Mouse (Mus musculus): Measurements from ENCODE around the gene Tmem95. TPM values are rescaled to one million over a fixed set of nuclear protein-coding genes. Genes with fewer than 3 reads are reported as not detected.
A peak's percentile ranks its signal among the peaks of the same experiment; 100 is the strongest.

The Tmem95 gene
- total and polyA plus RNA-seq, 3 experiments = not detected

- dilution Hi-C loops (cut with MboI; ENCODE audit: extremely low pct_ligation_motif_present, extremely low pct_unique_long_range_greater_than_20kb, low sequenced_read_pairs) = no loop called here
- peak overlapping the region; percentile 23 for H3K27ac ChIP-seq (ENCODE audit: insufficient read depth, low read depth)
- peaks cover 21 to 47% of the 10 kb centered on the region in 2 experiments for H3K4me1 ChIP-seq (ENCODE audit: control insufficient read depth in 1 of 2, insufficient read depth in 2 of 2)
- peak overlapping the region; percentile 9; the same call in 1 of the 2 replicates for H3K9ac ChIP-seq (ENCODE audit: insufficient read depth, low read depth)
- H3K9me3 ChIP-seq (replicated peaks; ENCODE audit: low read length) = peaks cover 10% of the 10 kb centered on the region
- peak overlapping the region; percentile 41 for H3K4me2 ChIP-seq (ENCODE audit: insufficient read depth, low read depth, poor library complexity, severe bottlenecking)
- no peaks in the 10 kb centered on the region for H3K27me3 ChIP-seq (replicated peaks)
- H3K79me2 ChIP-seq (replicated peaks; ENCODE audit: control insufficient read depth, extremely low read depth, insufficient read depth, poor library complexity, severe bottlenecking) = no peaks in the 10 kb centered on the region
- no peak for DNase-seq (ENCODE audit: extremely low read depth)
- peaks cover 21 to 70% of the 10 kb centered on the region in 2 experiments for H3K36me3 ChIP-seq (replicated peaks in 1 of 2; ENCODE audit: control insufficient read depth in 1 of 2, insufficient read depth in 1 of 2, low read length in 1 of 2)
- no peak for TF ChIP-seq PAX5 (IDR thresholded peaks at IDR 0.05; ENCODE audit: low read length)
- TF ChIP-seq ZMIZ1 (IDR thresholded peaks at IDR 0.05; ENCODE audit: low read depth, low read length) = no peak
- TF ChIP-seq JUND (conservative IDR thresholded peaks at IDR 0.05; ENCODE audit: low read depth, low read length) = no peak
- no peak for TF ChIP-seq CHD2 (IDR thresholded peaks at IDR 0.05; ENCODE audit: low read length)
- TF ChIP-seq POLR2AphosphoS2 (IDR thresholded peaks at IDR 0.05; ENCODE audit: low read depth, low read length) = no peak
- no peak for TF ChIP-seq MXI1 (IDR thresholded peaks at IDR 0.05; ENCODE audit: low read depth, low read length)
- TF ChIP-seq JUN (IDR thresholded peaks at IDR 0.05; ENCODE audit: insufficient read depth, low read depth, low read length) = no peak
- H3K4me3 ChIP-seq (replicated peaks in 1 of 3; ENCODE audit: low read depth in 2 of 3, low read length in 2 of 3, poor library complexity in 1 of 3) = peak overlapping the region in 2 of 3 experiments; percentile 32 to 50
- in situ Hi-C loops (cut with MboI; ENCODE audit: low pct_ligation_motif_present, low pct_unique_long_range_greater_than_20kb, low sequenced_read_pairs) = loop anchor here (5.0 kb wide), 1 partner anchor 35 kb away; no protein-coding TSS in a partner anchor
These were observed 4.2 kb upstream of the Tmem95 start for GRCm38 (mm10) chr11:69881787-69882670.

DNA sequence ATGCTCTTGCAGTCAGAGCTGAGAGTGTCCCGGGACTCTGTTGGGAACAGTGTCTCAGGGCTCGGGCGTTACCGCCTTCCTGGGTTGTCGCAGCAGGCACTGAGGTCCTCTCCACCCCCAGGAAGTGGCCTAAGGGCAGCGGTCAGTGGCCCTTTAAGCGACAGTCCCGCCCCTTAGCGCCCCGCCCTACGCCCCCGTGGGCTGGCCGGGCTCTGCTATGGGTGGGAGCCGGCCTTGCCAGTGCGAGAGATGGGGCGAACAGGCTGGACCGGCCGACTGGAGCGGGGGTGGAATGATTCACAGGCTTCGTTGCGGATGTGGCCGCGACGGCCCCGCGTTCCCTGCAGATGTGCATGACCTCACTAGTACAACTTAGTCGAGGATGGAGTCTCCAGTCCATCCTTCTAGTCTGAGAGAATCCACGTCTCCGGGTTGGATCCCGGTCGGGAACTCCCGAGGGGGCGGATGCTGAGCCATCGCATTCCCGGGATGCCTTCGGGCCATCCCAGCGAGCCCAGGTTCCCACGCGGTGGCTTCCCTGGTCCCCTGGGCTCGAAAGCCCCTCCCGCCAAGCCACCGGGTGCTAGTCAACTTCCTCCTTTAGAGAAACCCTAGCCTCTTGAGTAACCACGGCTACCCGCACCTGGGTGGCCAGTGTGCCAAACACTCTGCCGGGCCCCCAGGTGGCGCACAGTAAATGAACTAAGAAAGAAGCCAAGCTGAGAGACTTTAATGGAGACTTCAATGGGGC lies 3.2 kb upstream of the Tmem95 start, which contains the start of gene Kctd11:
Gene Kctd11, minus strand, starts transcription at position 554 of the 751 bp plus-strand sequence.
- Histone ChIP-seq H3K27ac (ENCODE audit: insufficient read depth, low read depth) (peak within 1 kb of the TSS; percentile 63), H3K79me2 (replicated peaks; ENCODE audit: control insufficient read depth, extremely low read depth, insufficient read depth, poor library complexity, severe bottlenecking) (no peaks in the 10 kb centered on the region)
- dilution Hi-C loops (cut with MboI; ENCODE audit: extremely low pct_ligation_motif_present, extremely low pct_unique_long_range_greater_than_20kb, low sequenced_read_pairs) = no loop called here
- TF ChIP-seq ETS1 (conservative IDR thresholded peaks at IDR 0.05; ENCODE audit: low read depth, low read length) (no peak), NELFE (IDR thresholded peaks at IDR 0.05; ENCODE audit: low read depth, low read length) (peak; percentile 74), UBTF (IDR thresholded peaks at IDR 0.05; ENCODE audit: low read depth, low read length) (peak; percentile 22), HCFC1 (IDR thresholded peaks at IDR 0.05; ENCODE audit: low read depth, low read length) (peak; percentile 50), EP300 (IDR thresholded peaks at IDR 0.05; ENCODE audit: low read length) (peak; percentile 32; the same call in 1 of the 2 replicates), IRF4 (IDR thresholded peaks at IDR 0.05; ENCODE audit: low read depth, low read length) (peak; percentile 69), RCOR1 (conservative IDR thresholded peaks at IDR 0.05; ENCODE audit: low read depth, low read length) (no peak), MEF2A (IDR thresholded peaks at IDR 0.05; ENCODE audit: borderline replicate concordance, low read depth, low read length) (peak; percentile 65; the same call in 1 of the 2 replicates), MAX (IDR thresholded peaks at IDR 0.05; ENCODE audit: low read length) (peak; percentile 78; the same call in 1 of the 2 replicates), CTCF (conservative IDR thresholded peaks at IDR 0.05 in 1 of 2, IDR thresholded peaks at IDR 0.05 in 1 of 2; ENCODE audit: low read depth in 2 of 2, low read length in 2 of 2) (peak in 1 of 2 experiments; percentile 89; a peak in 2 of 4 replicates), USF1 (IDR thresholded peaks at IDR 0.05; ENCODE audit: low read depth, low read length) (no peak), TBP (conservative IDR thresholded peaks at IDR 0.05; ENCODE audit: low read depth, low read length) (0 out of 2 replicates have a peak, but pooled peaks have one; percentile 19), ZMIZ1 (IDR thresholded peaks at IDR 0.05; ENCODE audit: low read depth, low read length) (peak; percentile 73), POLR2AphosphoS2 (IDR thresholded peaks at IDR 0.05; ENCODE audit: low read depth, low read length) (no peak), GABPA (IDR thresholded peaks at IDR 0.05; ENCODE audit: insufficient replicate concordance, low read depth, low read length) (no peak), MAFK (IDR thresholded peaks at IDR 0.05; ENCODE audit: insufficient replicate concordance, low read length) (no peak), MAZ (IDR thresholded peaks at IDR 0.05; ENCODE audit: low read depth, low read length) (peak; percentile 89), E2F4 (IDR thresholded peaks at IDR 0.05; ENCODE audit: insufficient replicate concordance, low read depth, low read length) (no peak), PAX5 (IDR thresholded peaks at IDR 0.05; ENCODE audit: low read length) (no peak), JUND (conservative IDR thresholded peaks at IDR 0.05; ENCODE audit: low read depth, low read length) (no peak), USF2 (conservative IDR thresholded peaks at IDR 0.05; ENCODE audit: low read depth, low read length) (no peak), MYC (IDR thresholded peaks at IDR 0.05; ENCODE audit: low read depth, low read length) (0 out of 2 replicates have a peak, but pooled peaks have one; percentile 36), CHD2 (IDR thresholded peaks at IDR 0.05; ENCODE audit: low read length) (no peak), ZNF384 (IDR thresholded peaks at IDR 0.05; ENCODE audit: low read depth, low read length) (no peak), MXI1 (IDR thresholded peaks at IDR 0.05; ENCODE audit: low read depth, low read length) (peak; percentile 66), SMC3 (IDR thresholded peaks at IDR 0.05; ENCODE audit: low read depth, low read length) (peak; percentile 88)

More for the DNA sequence above, 3.2 kb upstream of the Tmem95 start, which contains the start of gene Kctd11:
- H3K9ac ChIP-seq (ENCODE audit: insufficient read depth, low read depth) = peak within 1 kb of the TSS; percentile 56
- peaks cover 21 to 56% of the 10 kb centered on the region in 2 experiments for H3K4me1 ChIP-seq (ENCODE audit: control insufficient read depth in 1 of 2, insufficient read depth in 2 of 2)
- peak; percentile 95 for DNase-seq (ENCODE audit: extremely low read depth)
- peaks cover 10% of the 10 kb centered on the region for H3K9me3 ChIP-seq (replicated peaks; ENCODE audit: low read length)
- in situ Hi-C loops (cut with MboI; ENCODE audit: low pct_ligation_motif_present, low pct_unique_long_range_greater_than_20kb, low sequenced_read_pairs) = loop anchor here (5.0 kb wide), 1 partner anchor 36 kb away; no protein-coding TSS in a partner anchor
- H3K4me2 ChIP-seq (ENCODE audit: insufficient read depth, low read depth, poor library complexity, severe bottlenecking) = peak within 1 kb of the TSS; percentile 41
- no peaks in the 10 kb centered on the region for H3K27me3 ChIP-seq (replicated peaks)
- peak within 1 kb of the TSS; percentile 50 to 74 (median 57) for H3K4me3 ChIP-seq (replicated peaks in 1 of 3; ENCODE audit: low read depth in 2 of 3, low read length in 2 of 3, poor library complexity in 1 of 3)
- H3K36me3 ChIP-seq (replicated peaks in 1 of 2; ENCODE audit: control insufficient read depth in 1 of 2, insufficient read depth in 1 of 2, low read length in 1 of 2) = peaks cover 18 to 60% of the 10 kb centered on the region in 2 experiments

All from CH12.LX (cell line).